Mouse (Mus musculus): ENCODE measurements at regions not wholly inside any gene's neighbourhood (a gene's known extent, or its start where the extent isn't known, plus 50 kb on each side); places are given as distances from the start of the nearest gene placed in this dataset.

DNA sequence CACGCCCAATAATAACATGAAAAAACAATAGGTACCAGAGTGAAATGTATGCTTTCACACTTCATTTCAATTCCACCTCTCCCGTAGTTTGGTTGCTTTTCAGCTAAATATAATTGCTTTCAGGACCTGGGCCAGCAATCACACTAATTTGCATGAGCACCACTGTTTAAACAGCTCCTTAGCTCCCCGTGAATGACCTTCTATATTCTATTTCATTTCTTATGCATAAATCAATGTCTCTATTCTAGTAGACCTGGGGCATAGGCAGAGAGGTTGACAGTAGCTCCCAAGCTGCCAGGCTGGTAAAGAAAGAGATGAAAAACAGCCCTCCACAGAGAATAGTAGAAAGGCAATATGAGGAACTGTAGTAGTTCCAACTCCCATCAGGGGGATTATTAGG lies 117.7 kb upstream of the Dlx6 start:
- no peak overlapping the region for H3K27ac ChIP-seq
- H3K9me3 ChIP-seq = no peaks in the 10 kb centered on the region
- no peak overlapping the region for H3K9ac ChIP-seq
- H3K4me2 ChIP-seq = no peak overlapping the region
- no peak for ATAC-seq (ENCODE audit: insufficient number of reproducible peaks, insufficient read depth, low FRiP score, low TSS enrichment, low read depth)
- no peaks in the 10 kb centered on the region for H3K36me3 ChIP-seq
- H3K27me3 ChIP-seq = no peaks in the 10 kb centered on the region
- WGBS = 58% methylated on average over 3 of the region's 3 CpGs
- no peaks in the 10 kb centered on the region for H3K4me1 ChIP-seq
- no peak overlapping the region for H3K4me3 ChIP-seq

DNA sequence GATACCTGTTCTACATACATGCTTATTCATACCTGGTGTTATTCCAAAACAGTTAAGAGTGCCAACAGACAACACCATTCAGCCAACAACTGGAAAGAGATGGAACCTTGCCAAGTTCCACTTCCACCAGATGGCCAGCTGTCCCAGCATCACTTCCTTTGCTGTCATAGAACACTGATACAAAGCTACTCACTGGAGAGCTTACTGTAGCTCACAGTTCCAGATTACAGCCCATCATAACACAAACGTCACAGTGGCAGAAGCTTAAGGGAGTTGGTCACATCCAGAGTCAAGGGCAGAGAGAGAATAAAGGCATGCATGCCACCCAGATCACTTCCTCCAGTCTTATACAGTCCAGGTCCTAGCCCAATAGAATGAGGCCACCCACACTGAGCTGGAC lies 84.0 kb upstream of the Dlx6 start:
- ATAC-seq (ENCODE audit: insufficient number of reproducible peaks, insufficient read depth, low FRiP score, low TSS enrichment, low read depth) = no peak
- 68% methylated on average over 1 of the region's 1 CpGs for WGBS
- no peaks in the 10 kb centered on the region for H3K27me3 ChIP-seq

GRCm38 (mm10) chr6:6781556-6781955 lies 81.6 kb upstream of the Dlx6 start:
- H3K4me2 ChIP-seq = no peak overlapping the region
- no peak overlapping the region for H3K4me3 ChIP-seq
- no peaks in the 10 kb centered on the region for H3K9me3 ChIP-seq
- H3K9ac ChIP-seq = no peak overlapping the region
- no peak for ATAC-seq (ENCODE audit: insufficient number of reproducible peaks, insufficient read depth, low FRiP score, low TSS enrichment, low read depth)
- WGBS = 47% methylated on average over 3 of the region's 3 CpGs
- H3K4me1 ChIP-seq = peaks cover 10% of the 10 kb centered on the region; the same call in 1 of the 2 replicates
- no peak overlapping the region for H3K27ac ChIP-seq
- H3K36me3 ChIP-seq = no peaks in the 10 kb centered on the region
- H3K27me3 ChIP-seq = no peaks in the 10 kb centered on the region

More for the DNA sequence above, 84.0 kb upstream of the Dlx6 start:
- H3K27ac ChIP-seq = no peak overlapping the region
- no peaks in the 10 kb centered on the region for H3K36me3 ChIP-seq
- no peaks in the 10 kb centered on the region for H3K9me3 ChIP-seq
- H3K4me1 ChIP-seq = peaks cover 4% of the 10 kb centered on the region; the same call in 1 of the 2 replicates
- H3K9ac ChIP-seq = no peak overlapping the region
- no peak overlapping the region for H3K4me2 ChIP-seq
- no peak overlapping the region for H3K4me3 ChIP-seq

- H3K4me3 ChIP-seq = no peak overlapping the region
- peaks cover 10% of the 10 kb centered on the region; the same call in 1 of the 2 replicates for H3K4me1 ChIP-seq
- no peak for ATAC-seq (ENCODE audit: insufficient number of reproducible peaks, insufficient read depth, low FRiP score, low TSS enrichment, low read depth)
- no peaks in the 10 kb centered on the region for H3K36me3 ChIP-seq
- no peak overlapping the region for H3K4me2 ChIP-seq
- WGBS = 15% methylated on average over 1 of the region's 1 CpGs
- no peaks in the 10 kb centered on the region for H3K9me3 ChIP-seq
- no peak overlapping the region for H3K27ac ChIP-seq
- H3K27me3 ChIP-seq = no peaks in the 10 kb centered on the region; the same call in 1 of the 2 replicates
- no peak overlapping the region for H3K9ac ChIP-seq
Observed at GRCm38 (mm10) chr6:6785939-6786490, 77.1 kb upstream of the Dlx6 start.

- Histone ChIP-seq H3K9ac (no peak overlapping the region), H3K4me3 (no peak overlapping the region), H3K9me3 (no peaks in the 10 kb centered on the region), H3K27me3 (no peaks in the 10 kb centered on the region; the same call in 1 of the 2 replicates), H3K27ac (no peak overlapping the region), H3K4me2 (no peak overlapping the region), H3K36me3 (no peaks in the 10 kb centered on the region), H3K4me1 (peaks cover 6% of the 10 kb centered on the region; the same call in 1 of the 2 replicates)
- ATAC-seq (ENCODE audit: insufficient number of reproducible peaks, insufficient read depth, low FRiP score, low TSS enrichment, low read depth) = no peak
- 54% methylated on average over 4 of the region's 4 CpGs for WGBS
Observed at GRCm38 (mm10) chr6:6787490-6787889, 75.6 kb upstream of the Dlx6 start.

- WGBS = 32% methylated on average over 6 of the region's 6 CpGs
- no peak overlapping the region for H3K4me3 ChIP-seq
- no peak overlapping the region for H3K9ac ChIP-seq
- no peaks in the 10 kb centered on the region for H3K27me3 ChIP-seq
- peaks cover 12% of the 10 kb centered on the region for H3K4me1 ChIP-seq
- H3K9me3 ChIP-seq = no peaks in the 10 kb centered on the region
- H3K27ac ChIP-seq = no peak overlapping the region; the same call in 1 of the 2 replicates
- no peak for ATAC-seq (ENCODE audit: insufficient number of reproducible peaks, insufficient read depth, low FRiP score, low TSS enrichment, low read depth)
- 0 out of 2 replicates have a peak overlapping the region, but pooled peaks have one; percentile 5 for H3K4me2 ChIP-seq
- no peaks in the 10 kb centered on the region for H3K36me3 ChIP-seq
Observed at GRCm38 (mm10) chr6:6794320-6795018, 68.7 kb upstream of the Dlx6 start.

GRCm38 (mm10) chr6:6800377-6800776 lies 62.8 kb upstream of the Dlx6 start:
- Histone ChIP-seq H3K27me3 (no peaks in the 10 kb centered on the region), H3K27ac (no peak overlapping the region), H3K4me2 (no peak overlapping the region), H3K4me1 (peaks cover 24% of the 10 kb centered on the region), H3K9ac (no peak overlapping the region), H3K4me3 (no peak overlapping the region), H3K9me3 (no peaks in the 10 kb centered on the region), H3K36me3 (no peaks in the 10 kb centered on the region)
- no peak for ATAC-seq (ENCODE audit: insufficient number of reproducible peaks, insufficient read depth, low FRiP score, low TSS enrichment, low read depth)
- whole genome bisulfite sequencing = 90% methylated on average over 2 of the region's 2 CpGs

DNA sequence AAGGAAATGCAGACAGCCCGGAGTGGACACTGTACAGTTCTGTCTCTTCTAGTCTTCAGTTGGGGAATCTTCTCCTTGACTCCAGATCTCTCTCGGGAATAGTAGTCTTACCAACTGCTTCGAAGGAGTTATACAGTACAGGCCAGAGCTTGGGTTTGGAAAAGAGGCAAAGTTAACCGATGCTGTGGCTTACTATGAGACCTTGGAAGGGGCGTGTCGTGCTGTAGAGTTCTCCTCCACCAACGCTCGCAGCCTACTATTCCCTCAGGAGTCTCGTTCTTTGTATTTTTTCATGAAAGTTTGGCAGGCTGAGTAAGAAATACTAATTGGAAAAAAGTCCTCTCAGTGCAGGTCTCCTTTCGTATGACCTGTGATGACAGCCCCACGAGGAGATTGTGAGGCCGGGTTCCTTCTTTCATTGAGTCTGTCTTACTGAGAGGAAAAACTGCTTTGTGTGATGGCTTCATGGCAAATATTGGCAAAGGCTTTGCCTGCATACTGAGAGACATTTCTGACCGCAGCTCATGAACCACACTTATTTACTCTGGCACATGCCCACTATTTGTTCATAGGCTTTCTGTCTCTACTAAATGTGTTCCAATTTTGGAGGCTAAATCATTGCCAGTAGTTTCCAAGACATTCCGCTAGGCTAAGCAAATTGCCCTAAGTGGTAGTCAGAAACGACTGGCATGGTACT lies 61.4 kb upstream of the Dlx6 start:
- H3K27me3 ChIP-seq = no peaks in the 10 kb centered on the region
- WGBS = 70% methylated on average over 15 of the region's 15 CpGs
- no peak overlapping the region for H3K4me2 ChIP-seq
- H3K4me3 ChIP-seq = no peak overlapping the region
- peak; percentile 52; the same call in 1 of the 2 replicates for ATAC-seq (ENCODE audit: insufficient number of reproducible peaks, insufficient read depth, low FRiP score, low TSS enrichment, low read depth)
- H3K27ac ChIP-seq = peak overlapping the region; percentile 39
- no peaks in the 10 kb centered on the region for H3K36me3 ChIP-seq
- H3K9me3 ChIP-seq = no peaks in the 10 kb centered on the region
- H3K4me1 ChIP-seq = peaks cover 24% of the 10 kb centered on the region
- H3K9ac ChIP-seq = no peak overlapping the region

All from embryonic facial prominence, embryonic 13.5 days (tissue).